In genomic region chr17:86527298-86527697, GRCm38 (mm10) we compare ENCODE assay signal across 27 mouse cellular contexts. TPM values are rescaled to one million over a fixed set of nuclear protein-coding genes. Genes with fewer than 3 reads are reported as not detected.
"Had no signal": no experiment of that assay in that cellular context is flagged by ENCODE, and none has a peak within 500 bp of the region (broad histone marks: within the 10 kb centered on the region; RNA-seq: fewer than 3 reads in every experiment).

No protein-coding gene starts in this region.

- ATAC-seq: intestine, embryonic 15.5 days; lung, postnatal 0 days; midbrain, embryonic 13.5 days had no signal

- H3K27me3 ChIP-seq: intestine, embryonic 15.5 days; kidney, embryonic 15.5 days; liver, embryonic 13.5 days; midbrain, embryonic 13.5 days; stomach, embryonic 15.5 days had no signal

- H3K4me1 ChIP-seq: midbrain, embryonic 10.5 days; midbrain, embryonic 13.5 days had no signal

- H3K4me2 ChIP-seq: intestine, embryonic 15.5 days; kidney, embryonic 15.5 days; liver, embryonic 13.5 days; lung, embryonic 14.5 days; midbrain, embryonic 13.5 days; stomach, embryonic 15.5 days had no signal

- H3K9me3 ChIP-seq: intestine, embryonic 15.5 days; kidney, embryonic 15.5 days; liver, embryonic 13.5 days; megakaryocyte, embryonic 14.5 days; midbrain, embryonic 10.5 days; midbrain, embryonic 13.5 days; stomach, embryonic 15.5 days had no signal

- H3K36me3 ChIP-seq: intestine, embryonic 15.5 days; kidney, embryonic 15.5 days; liver, embryonic 13.5 days; midbrain, embryonic 10.5 days; midbrain, embryonic 13.5 days; stomach, embryonic 15.5 days had no signal

- H3K9ac ChIP-seq: intestine, embryonic 15.5 days; kidney, embryonic 15.5 days; liver, embryonic 13.5 days; lung, embryonic 14.5 days; midbrain, embryonic 13.5 days; stomach, embryonic 15.5 days had no signal

- H3K27ac ChIP-seq: intestine, embryonic 15.5 days; kidney, embryonic 15.5 days; left cerebral cortex, adult 2 months; liver, embryonic 13.5 days; midbrain, embryonic 10.5 days; midbrain, embryonic 13.5 days; stomach, embryonic 15.5 days had no signal

- H3K4me3 ChIP-seq: intestine, embryonic 15.5 days; kidney, embryonic 15.5 days; left cerebral cortex, adult 2 months; liver, embryonic 13.5 days; megakaryocyte, embryonic 14.5 days; midbrain, embryonic 10.5 days; midbrain, embryonic 13.5 days; stomach, embryonic 15.5 days had no signal

- DNase-seq: kidney, adult 11 months; kidney, adult 8-10 months; kidney, postnatal 10 days; kidney, postnatal 36 days; layer of hippocampus, postnatal 36 days; liver, embryonic 13.5 days; lung, embryonic 14.5 days; lung, postnatal 36 days; right cerebral cortex, adult 18-20 months; right cerebral cortex, postnatal 14 days; right cerebral cortex, postnatal 4 days; thymus, adult 18-20 months; thymus, postnatal 14 days; thymus, postnatal 4 days had no signal

RNA-seq across cellular contexts. Expression of gene Gm10309, which starts 22.3 kb away (rescaled TPM):
- total RNA-seq: layer of hippocampus, adult 8-10 months; layer of hippocampus, postnatal 10 days; layer of hippocampus, postnatal 36 days; left cerebral cortex, adult 2 months; left cerebral cortex, postnatal 10 days; left cerebral cortex, postnatal 36 days; midbrain, postnatal 0 days had no signal
- polyA plus RNA-seq: liver, embryonic 13.5 days had no signal
